ENCODE assay signal across 7 mouse cellular contexts in the genomic region with DNA sequence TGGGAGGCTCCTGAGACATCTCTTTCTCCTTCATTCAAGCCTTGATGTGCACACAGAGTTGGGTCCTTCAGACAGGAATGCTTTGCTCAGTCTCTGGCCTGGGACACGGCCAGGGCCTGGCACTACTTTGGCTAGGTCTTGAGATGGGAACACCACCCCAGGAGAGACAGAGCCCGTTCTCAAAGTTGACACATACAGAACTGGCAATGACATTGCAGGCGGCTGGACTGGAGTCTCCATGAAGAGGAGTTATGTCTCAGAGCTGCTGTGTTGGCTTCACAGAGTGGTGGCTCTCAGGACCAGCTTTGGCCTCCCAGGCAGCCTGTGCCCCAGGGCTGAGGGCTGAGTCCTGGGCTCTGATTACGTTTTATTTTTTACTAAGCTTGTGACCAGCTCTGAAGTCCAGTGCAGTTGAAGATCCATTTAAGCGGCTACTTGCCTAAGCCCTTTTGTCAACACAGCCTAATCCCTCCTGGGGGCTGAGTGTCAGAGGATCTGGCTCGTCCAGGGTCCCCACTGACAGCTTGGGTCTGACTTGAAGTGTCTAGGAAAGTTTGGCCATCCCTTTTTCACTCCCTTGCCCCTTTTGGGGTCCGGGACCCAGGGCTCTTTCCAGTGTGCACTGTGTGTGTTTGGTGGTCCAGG. TPM values are rescaled to one million over a fixed set of nuclear protein-coding genes. Genes with fewer than 3 reads are reported as not detected.
DNase-seq lines count a peak whose midpoint lies in the region; ATAC-seq and TF ChIP-seq lines count a peak whose summit lies in the region.

No protein-coding gene starts in this region.

- peak overlapping the region; percentile 95 for H3K9ac ChIP-seq in embryonic facial prominence, embryonic 11.5 days (replicated peaks; ENCODE audit: low read length)
- peak overlapping the region; percentile 93; the same call in 1 of the 2 replicates for H3K9ac ChIP-seq in forebrain, embryonic 12.5 days
- H3K9ac ChIP-seq in intestine, embryonic 15.5 days, result peak overlapping the region; percentile 91
- H3K9ac ChIP-seq in liver, postnatal 0 days (replicated peaks), result peak overlapping the region; percentile 89

- peak overlapping the region; percentile 90 for H3K4me2 ChIP-seq in embryonic facial prominence, embryonic 11.5 days (ENCODE audit: low read depth, low read length)
- peak overlapping the region; percentile 89 for H3K4me2 ChIP-seq in forebrain, embryonic 12.5 days
- H3K4me2 ChIP-seq in intestine, embryonic 15.5 days (replicated peaks), result peak overlapping the region; percentile 77
- peak overlapping the region; percentile 80 for H3K4me2 ChIP-seq in liver, postnatal 0 days (ENCODE audit: low read depth, low read length)

- 22% methylated on average over 7 of the region's 7 CpGs for WGBS in embryonic facial prominence, embryonic 11.5 days
- WGBS in forebrain, embryonic 12.5 days, result 21% methylated on average over 7 of the region's 7 CpGs
- WGBS in intestine, embryonic 15.5 days, result 32% methylated on average over 7 of the region's 7 CpGs
- 49% methylated on average over 7 of the region's 7 CpGs for WGBS in liver, postnatal 0 days (ENCODE audit: insufficient replicate concordance)

- no peaks in the 10 kb centered on the region for H3K36me3 ChIP-seq in embryonic facial prominence, embryonic 11.5 days (replicated peaks; ENCODE audit: control insufficient read depth, insufficient read depth, low read depth, low read length)
- no peaks in the 10 kb centered on the region for H3K36me3 ChIP-seq in forebrain, embryonic 12.5 days (replicated peaks)
- no peaks in the 10 kb centered on the region for H3K36me3 ChIP-seq in intestine, embryonic 15.5 days
- no peaks in the 10 kb centered on the region for H3K36me3 ChIP-seq in liver, postnatal 0 days (replicated peaks; ENCODE audit: insufficient read depth, low read length)

- H3K4me1 ChIP-seq in embryonic facial prominence, embryonic 11.5 days (ENCODE audit: control insufficient read depth, insufficient read depth, low read length), result peaks cover 19% of the 10 kb centered on the region
- H3K4me1 ChIP-seq in forebrain, embryonic 12.5 days, result peaks cover 65% of the 10 kb centered on the region
- H3K4me1 ChIP-seq in intestine, embryonic 15.5 days (replicated peaks), result peaks cover 78% of the 10 kb centered on the region
- H3K4me1 ChIP-seq in liver, postnatal 0 days (ENCODE audit: insufficient read depth), result peaks cover 52% of the 10 kb centered on the region

- H3K4me3 ChIP-seq in embryonic facial prominence, embryonic 11.5 days (ENCODE audit: low read depth, low read length), result peak overlapping the region; percentile 89
- H3K4me3 ChIP-seq in forebrain, embryonic 12.5 days (replicated peaks), result peak overlapping the region; percentile 92; the same call in 1 of the 2 replicates
- H3K4me3 ChIP-seq in intestine, embryonic 15.5 days (replicated peaks), result peak overlapping the region; percentile 86
- H3K4me3 ChIP-seq in liver, postnatal 0 days (ENCODE audit: low read depth, low read length), result peak overlapping the region; percentile 91

- H3K27ac ChIP-seq in embryonic facial prominence, embryonic 11.5 days (replicated peaks; ENCODE audit: low read depth, low read length), result no peak overlapping the region
- no peak overlapping the region for H3K27ac ChIP-seq in forebrain, embryonic 12.5 days
- H3K27ac ChIP-seq in intestine, embryonic 15.5 days, result peak overlapping the region; percentile 38
- H3K27ac ChIP-seq in liver, postnatal 0 days (ENCODE audit: low read depth), result peak overlapping the region; percentile 99

- TF ChIP-seq EP300 in liver, postnatal 0 days (IDR thresholded peaks at IDR 0.05; ENCODE audit: low read depth), result no peak

- H3K9me3 ChIP-seq in embryonic facial prominence, embryonic 11.5 days (replicated peaks; ENCODE audit: control insufficient read depth, low read length), result no peaks in the 10 kb centered on the region
- H3K9me3 ChIP-seq in forebrain, embryonic 12.5 days, result no peaks in the 10 kb centered on the region
- no peaks in the 10 kb centered on the region for H3K9me3 ChIP-seq in intestine, embryonic 15.5 days
- H3K9me3 ChIP-seq in liver, postnatal 0 days (ENCODE audit: low read length), result no peaks in the 10 kb centered on the region

- H3K27me3 ChIP-seq in embryonic facial prominence, embryonic 11.5 days (ENCODE audit: control insufficient read depth, insufficient read depth, low read length), result no peaks in the 10 kb centered on the region
- peaks cover 28% of the 10 kb centered on the region for H3K27me3 ChIP-seq in forebrain, embryonic 12.5 days
- no peaks in the 10 kb centered on the region for H3K27me3 ChIP-seq in intestine, embryonic 15.5 days (replicated peaks)
- H3K27me3 ChIP-seq in liver, postnatal 0 days (ENCODE audit: insufficient read depth, low read length), result no peaks in the 10 kb centered on the region

- ATAC-seq in embryonic facial prominence, embryonic 11.5 days (replicated peaks; ENCODE audit: insufficient number of reproducible peaks, low FRiP score, low TSS enrichment, low read depth), result no peak
- no peak for ATAC-seq in forebrain, embryonic 12.5 days (ENCODE audit: low FRiP score)
- no peak for ATAC-seq in intestine, embryonic 15.5 days
- no peak for ATAC-seq in liver, postnatal 0 days

- DNase-seq in embryonic facial prominence, embryonic 11.5 days (ENCODE audit: low spot score), result no peak
- DNase-seq in liver, postnatal 0 days, result no peak
- DNase-seq in testis, postnatal 14 days (ENCODE audit: low spot score), result no peak
- DNase-seq in embryo, embryonic 10 days (ENCODE audit: low spot score), result no peak
- no peak for DNase-seq in natural killer cell, adult 2 months (ENCODE audit: low spot score in 2 of 2)

- TF ChIP-seq CTCF in liver, postnatal 0 days (IDR thresholded peaks at IDR 0.05; ENCODE audit: low read depth), result no peak

RNA-seq across cellular contexts. Expression of a gene that starts 2.7 kb away (rescaled TPM):
- 7.6 and 9.7 TPM in 2 replicates for polyA plus RNA-seq in embryonic facial prominence, embryonic 11.5 days (2014; fragmentation: Nextera tagmentation; extraction: Ambion mirVana)
- polyA plus RNA-seq in forebrain, embryonic 12.5 days (2016; fragmentation: Nextera tagmentation; extraction: Ambion mirVana), result 6.7 and 7.8 TPM in 2 replicates
- 11.7 and 12.5 TPM in 2 replicates for polyA plus RNA-seq in intestine, embryonic 15.5 days (2015; fragmentation: Nextera tagmentation; extraction: Ambion mirVana)
- 13.3 and 13.9 TPM in 2 replicates for polyA plus RNA-seq in liver, postnatal 0 days (2015; fragmentation: Nextera tagmentation; extraction: Ambion mirVana)

Comparison
In these comparisons a context has a peak if more than half of its experiments do, and no peak if none do; other contexts are left out.
1. H3K27ac ChIP-seq: peak in intestine, embryonic 15.5 days (single experiment) and liver, postnatal 0 days (single experiment); none in embryonic facial prominence, embryonic 11.5 days (single experiment) and forebrain, embryonic 12.5 days (single experiment).
2. Peak in every context shown above with its lines, with median percentiles within 50 percentile points of each other: H3K4me2 ChIP-seq, H3K4me3 ChIP-seq and H3K9ac ChIP-seq.